Mouse (Mus musculus): ENCODE data around the gene Plvap. TPM values are rescaled to one million over a fixed set of nuclear protein-coding genes. Genes with fewer than 3 reads are reported as not detected.

Gene Plvap
- total RNA-seq, 2 experiments from 2014 or later: 10.7 to 14.2 TPM

GRCm38 (mm10) chr8:71466198-71466597, 45.4 kb downstream of the Plvap start:
- DNase-seq: no peak

- no peak for DNase-seq
Measured at GRCm38 (mm10) chr8:71465733-71466132, 45.8 kb downstream of the Plvap start.

- DNase-seq: peak; percentile 94
Measured at GRCm38 (mm10) chr8:71464513-71465500, 46.7 kb downstream of the Plvap start, which contains the start of gene Mrpl34. TSS of gene Mrpl34 (plus strand) at chr8:71464959.

- DNase-seq: peak; percentile 97
Measured at GRCm38 (mm10) chr8:71463188-71464033, 48.1 kb downstream of the Plvap start, which contains the start of gene Abhd8. TSS of gene Abhd8 (minus strand) at chr8:71463655.

- no peak for DNase-seq
Measured at GRCm38 (mm10) chr8:71462786-71463185, 48.8 kb downstream of the Plvap start.

- DNase-seq: no peak
Measured at GRCm38 (mm10) chr8:71462191-71462590, 49.4 kb downstream of the Plvap start.

GRCm38 (mm10) chr8:71461152-71461840, 50.3 kb downstream of the Plvap start:
- DNase-seq: no peak

- no peak for DNase-seq
Measured at GRCm38 (mm10) chr8:71460716-71461115, 50.8 kb downstream of the Plvap start.

GRCm38 (mm10) chr8:71457659-71458270, 53.8 kb downstream of the Plvap start:
- DNase-seq: no peak

GRCm38 (mm10) chr8:71456906-71457305, 54.6 kb downstream of the Plvap start:
- DNase-seq: no peak

GRCm38 (mm10) chr8:71454668-71455067, 56.9 kb downstream of the Plvap start:
- DNase-seq: no peak

- DNase-seq: no peak
Measured at GRCm38 (mm10) chr8:71452669-71453068, 58.9 kb downstream of the Plvap start.

GRCm38 (mm10) chr8:71451777-71452176, 59.8 kb downstream of the Plvap start:
- no peak for DNase-seq

GRCm38 (mm10) chr8:71451337-71451736, 60.2 kb downstream of the Plvap start:
- DNase-seq: no peak

Other genes with a start within 250 kb of the Plvap start
- gene Myo9b, start 239.0 kb downstream of the Plvap start, total RNA-seq (2021): 10 to 100 TPM; 17.6 to 25.9 TPM
- 10 to 100 TPM; 10.0 to 10.3 TPM for gene Haus8, start 238.8 kb downstream of the Plvap start, total RNA-seq (2021)
- 100 to 1,000 TPM; 124 to 132 TPM for gene Use1, start 144.9 kb downstream of the Plvap start, total RNA-seq (2021)
- 1 to 10 TPM; 7.4 to 8.1 TPM for gene Ocel1, start 140.5 kb downstream of the Plvap start, total RNA-seq (2021)
- gene Nr2f6, start 129.8 kb downstream of the Plvap start, total RNA-seq (2021): 10 to 100 TPM; 23.2 to 29.7 TPM
- 10 to 100 TPM; 11.7 to 18.1 TPM for gene Ushbp1, start 116.0 kb downstream of the Plvap start, total RNA-seq (2021)
- gene Babam1, start 114.9 kb downstream of the Plvap start, total RNA-seq (2021): 10 to 100 TPM; 68.5 to 70.4 TPM
- gene Ankle1, start 105.7 kb downstream of the Plvap start, total RNA-seq (2021): 1 to 10 TPM; 1.7 to 2.1 TPM
- gene Abhd8, start 48.1 kb downstream of the Plvap start, total RNA-seq (2021): 10 to 100 TPM; 36.1 to 38.9 TPM
- gene Mrpl34, start 46.8 kb downstream of the Plvap start, total RNA-seq (2021): 10 to 100 TPM; 34.7 to 39.7 TPM
- gene Dda1, start 42.6 kb downstream of the Plvap start, total RNA-seq (2021): 10 to 100 TPM; 34.8 to 35.8 TPM
- gene Ano8, start 25.8 kb downstream of the Plvap start, total RNA-seq (2021): 10 to 100 TPM; 16.6 to 20.1 TPM
- 10 to 100 TPM in 1 of 2 experiments, 1 to 10 TPM in 1; 8.8 to 12.4 TPM for gene Gtpbp3, start 23.6 kb downstream of the Plvap start, total RNA-seq (2021)
- 1 to 10 TPM in 1 of 2 experiments, under 1 TPM in 1; 0.21 to 2.5 TPM for gene Ccdc194, start 14.0 kb upstream of the Plvap start, total RNA-seq (2021)
- gene Bst2, start 25.7 kb upstream of the Plvap start, total RNA-seq (2021): 10 to 100 TPM; 10.0 to 12.0 TPM
- 10 to 100 TPM; 21.8 to 25.5 TPM for gene Mvb12a, start 31.2 kb upstream of the Plvap start, total RNA-seq (2021)
- gene Tmem221, start 47.1 kb upstream of the Plvap start, total RNA-seq (2021): under 1 TPM in 1 of 2 experiments, not detected in 1; 0.14 TPM
- under 1 TPM in 1 of 2 experiments, not detected in 1; 0.14 TPM for gene Nxnl1, start 54.8 kb upstream of the Plvap start, total RNA-seq (2021)
- gene Slc27a1, start 57.1 kb upstream of the Plvap start, total RNA-seq (2021): 10 to 100 TPM; 39.7 to 41.1 TPM
- gene Pgls, start 80.4 kb upstream of the Plvap start, total RNA-seq (2021): 10 to 100 TPM; 49.3 to 54.5 TPM
- 1 to 10 TPM in 1 of 2 experiments, under 1 TPM in 1; 0.40 to 3.3 TPM for gene Fam129c, start 85.9 kb upstream of the Plvap start, total RNA-seq (2021)
- gene Colgalt1, start 99.2 kb upstream of the Plvap start, total RNA-seq (2021): 10 to 100 TPM; 43.3 to 56.1 TPM
- gene Unc13a, start 160.0 kb upstream of the Plvap start, total RNA-seq (2021): under 1 TPM; 0.38 to 0.45 TPM
- gene Jak3, start 164.5 kb upstream of the Plvap start, total RNA-seq (2021): 1 to 10 TPM; 3.9 to 5.8 TPM
- 1 to 10 TPM; 3.1 to 3.7 TPM for gene Insl3, start 177.5 kb upstream of the Plvap start, total RNA-seq (2021)
- 1 to 10 TPM; 4.7 to 5.2 TPM for gene B3gnt3, start 190.0 kb upstream of the Plvap start, total RNA-seq (2021)
- 1 to 10 TPM in 1 of 2 experiments, under 1 TPM in 1; 0.26 to 1.2 TPM for gene Fcho1, start 214.0 kb upstream of the Plvap start, total RNA-seq (2021)

All from gastrocnemius, postnatal 10 days (tissue).